Mouse (Mus musculus): ENCODE results near the gene Hexim1. TPM values are rescaled to one million over a fixed set of nuclear protein-coding genes. Genes with fewer than 3 reads are reported as not detected.

Gene Hexim1
- 10 to 100 TPM; 47.5 to 61.8 TPM for total RNA-seq (2023)

GRCm38 (mm10) chr11:103116008-103116818 is at the start of gene Hexim1:
TSS of gene Hexim1 (plus strand) at chr11:103116231.

DNA sequence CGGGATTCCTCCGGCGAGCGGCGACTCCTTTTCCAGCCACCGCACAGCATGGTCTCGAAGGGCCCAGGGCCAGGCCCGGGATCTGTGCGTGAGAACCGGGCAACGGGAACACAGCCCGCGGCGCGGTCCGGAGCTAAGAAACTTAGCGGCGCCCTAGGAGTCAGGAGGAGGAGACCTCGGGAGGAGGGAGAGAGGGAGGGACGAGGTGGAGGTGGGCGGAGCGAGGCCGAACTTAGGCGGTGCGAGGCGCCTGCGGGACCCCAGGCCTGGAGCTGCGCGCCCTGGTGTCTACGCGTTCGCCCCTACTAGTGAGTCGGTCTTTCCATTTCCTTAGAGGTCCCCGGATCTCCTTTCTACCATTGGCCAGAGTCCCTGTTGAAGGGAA is 14.6 kb upstream of the Hexim1 start, which contains the start of the genes Plcd3 and Acbd4:
Gene Plcd3, minus strand, starts transcription at position 178 of the 385 bp plus-strand sequence.
Gene Acbd4, plus strand, starts transcription at position 202 of the 385 bp plus-strand sequence.

GRCm38 (mm10) chr11:103131701-103132575 is 15.9 kb downstream of the Hexim1 start, which contains the start of gene Hexim2:
TSS of gene Hexim2 (plus strand) at chr11:103132429.

Other genes starting within 250 kb of the Hexim1 start
- gene Eftud2, start 235.2 kb upstream of the Hexim1 start, total RNA-seq (2023): 10 to 100 TPM; 80.3 to 82.1 TPM
- gene Ccdc103, start 235.0 kb upstream of the Hexim1 start, total RNA-seq (2023): not detected
- not detected for gene Fam187a, start 231.1 kb upstream of the Hexim1 start, total RNA-seq (2023)
- not detected for gene Gfap, start 215.3 kb upstream of the Hexim1 start, total RNA-seq (2023)
- under 1 TPM; 0.18 to 0.97 TPM for gene Kif18b, start 191.1 kb upstream of the Hexim1 start, total RNA-seq (2023)
- gene C1ql1, start 169.5 kb upstream of the Hexim1 start, total RNA-seq (2023): not detected
- 10 to 100 TPM; 89.9 to 97.1 TPM for gene Nmt1, start 88.0 kb upstream of the Hexim1 start, total RNA-seq (2023)
- gene Dcakd, start 87.9 kb upstream of the Hexim1 start, total RNA-seq (2023): 10 to 100 TPM; 30.5 to 33.0 TPM
- gene Plcd3, start 14.6 kb upstream of the Hexim1 start, total RNA-seq (2023): under 1 TPM; 0.68 to 0.73 TPM
- gene Acbd4, start 14.5 kb upstream of the Hexim1 start, total RNA-seq (2023): 10 to 100 TPM; 21.4 to 24.6 TPM
- 1 to 10 TPM; 2.7 to 3.8 TPM for gene Hexim2, start 16.2 kb downstream of the Hexim1 start, total RNA-seq (2023)
- 100 to 1,000 TPM; 741 to 825 TPM for gene Fmnl1, start 54.9 kb downstream of the Hexim1 start, total RNA-seq (2023)
- gene 1700023F06Rik, start 92.3 kb downstream of the Hexim1 start, total RNA-seq (2023): not detected
- gene Spata32, start 102.2 kb downstream of the Hexim1 start, total RNA-seq (2023): not detected
- 100 to 1,000 TPM; 113 to 117 TPM for gene Map3k14, start 151.2 kb downstream of the Hexim1 start, total RNA-seq (2023)
- gene Arhgap27, start 247.5 kb downstream of the Hexim1 start, total RNA-seq (2023): 100 to 1,000 TPM; 109 to 119 TPM

All from monocyte, adult 59 days (primary cell).